Mouse (Mus musculus) lung, adult 2 months (tissue): ENCODE measurements at regions not wholly inside any gene's neighbourhood (a gene's known extent, or its start where the extent isn't known, plus 50 kb on each side); places are given as distances from the start of the nearest gene placed in this dataset.

Experiments used
- CTCF ChIP-seq: fragments of 200-500 bp; IDR thresholded peaks from 2 replicates; pipeline ENCODE4 v1.5.1; 2011; ENCODE audit warnings: mild to moderate bottlenecking, low read length, control low read depth; ENCODE audit not compliant: insufficient read depth
- POLR2A ChIP-seq: fragments of 200-500 bp; IDR thresholded peaks from 2 replicates; pipeline ENCODE4 v1.6.1; 2011; ENCODE audit warnings: low read depth, mild to moderate bottlenecking, control low read depth, low read length, borderline replicate concordance; ENCODE audit errors: extremely low read depth

- TF ChIP-seq POLR2A = no peak
- TF ChIP-seq CTCF = no peak
Observed at GRCm38 (mm10) chr1:166866256-166866655, 135.0 kb upstream of the Fam78b start.
